Mouse (Mus musculus) left cerebral cortex, adult 2 months (tissue): ENCODE measurements around the gene Zfp874b. TPM values are rescaled to one million over a fixed set of nuclear protein-coding genes. Genes with fewer than 3 reads are reported as not detected.
A peak's percentile ranks its signal among the peaks of the same experiment; 100 is the strongest.
"Not testable (repeated sequence)": the region's sequence is repeated elsewhere in the genome, so short reads cannot be mapped to it uniquely, and the experiment has no call there.

Experiments used
- DNase-seq, 2 experiments: peaks; one replicate each; pipeline ENCODE4 v3.0.0; 2021 to 2022; ENCODE audit warnings: low spot score in 2 of 2, mixed read lengths in 1 of 2; ENCODE audit errors: extremely low spot score in 1 of 2
- H3K27ac ChIP-seq: fragments of 200-600 bp; 2 replicates; pipeline ENCODE4 v1.8.1; 2022
- H3K4me3 ChIP-seq: fragments of 200-600 bp; 2 replicates; pipeline ENCODE4 v1.8.1; 2022
- CTCF ChIP-seq: fragments of 200-600 bp; IDR thresholded peaks from 2 replicates; pipeline ENCODE4 v1.8.1; 2022; ENCODE audit warnings: antibody characterized with exemption, mild to moderate bottlenecking, moderate library complexity
- intact Hi-C: fragments of 180-260 bp; cut with DNase I; formaldehyde crosslinking; loops from one replicate; pipeline ENCODE4 v1.15.1; 2025
- total RNA-seq, 2 experiments: library from RNA; stranded (reverse); gene quantifications; 2 replicates each; pipeline ENCODE4 v1.2.3; 2021

The Zfp874b gene
- total RNA-seq, 2 experiments from 2014 or later = 15.5 to 17.6 TPM

DNA sequence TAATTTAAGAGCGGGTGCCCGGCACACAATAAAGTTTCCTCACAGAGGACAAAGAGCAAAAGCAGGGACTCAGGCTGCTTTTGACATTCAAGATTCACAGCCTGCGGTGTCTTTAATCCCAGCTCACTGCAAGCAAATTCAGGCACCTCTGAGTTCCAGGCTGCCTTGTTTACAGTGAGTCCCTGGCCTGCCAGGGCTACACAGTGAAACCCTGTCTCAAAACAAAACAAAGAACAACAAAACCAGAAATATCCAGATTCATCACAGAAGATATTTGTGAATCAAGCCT is 32.1 kb downstream of the Zfp874b start:
- DNase-seq = no peak
- peak overlapping the region; percentile 64 for H3K4me3 ChIP-seq
- intact Hi-C loops = loop anchor here (1.0 to 10.0 kb wide), 2 partner anchors 146 to 233 kb away; partner anchors contain the start of genes Zfp457 and Zfp738
- no peak for TF ChIP-seq CTCF
- peak overlapping the region; percentile 83 for H3K27ac ChIP-seq

GRCm38 (mm10) chr13:67451172-67452020 is 32.7 kb downstream of the Zfp874b start, which contains the start of gene Zfp874a:
Gene Zfp874a (minus strand): TSS chr13:67451624.
- TF ChIP-seq CTCF = no peak
- Histone ChIP-seq H3K4me3 (peak within 1 kb of the TSS; percentile 64), H3K27ac (peak within 1 kb of the TSS; percentile 83)
- intact Hi-C loops = loop anchor here (1.0 to 10.0 kb wide), 3 partner anchors 33 to 233 kb away; partner anchors contain the start of genes Zfp457, Zfp738 and Zfp874b
- DNase-seq = peak; percentile 86 to 87

DNA sequence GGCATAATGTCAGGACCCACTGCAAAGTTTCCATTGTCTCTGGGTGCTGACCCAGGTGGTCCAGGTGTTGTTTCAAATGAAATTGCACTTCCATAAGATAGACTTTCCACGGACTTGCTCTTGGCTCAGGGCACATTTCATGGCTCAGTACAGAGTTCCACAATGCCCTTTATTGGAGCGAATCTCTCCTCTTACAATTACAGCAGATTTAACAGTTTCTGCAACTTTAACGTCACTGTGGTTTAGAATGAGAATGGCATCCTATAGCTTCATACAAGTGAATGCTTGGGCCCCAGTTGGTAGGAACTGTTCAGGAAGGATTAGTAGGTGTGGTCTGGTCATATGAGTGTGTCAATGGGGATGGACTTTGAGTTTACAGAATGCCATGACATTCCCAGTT is 47.0 kb downstream of the Zfp874b start:
- H3K4me3 ChIP-seq, intact Hi-C loops, H3K27ac ChIP-seq, DNase-seq: not testable (repeated sequence)

DNA sequence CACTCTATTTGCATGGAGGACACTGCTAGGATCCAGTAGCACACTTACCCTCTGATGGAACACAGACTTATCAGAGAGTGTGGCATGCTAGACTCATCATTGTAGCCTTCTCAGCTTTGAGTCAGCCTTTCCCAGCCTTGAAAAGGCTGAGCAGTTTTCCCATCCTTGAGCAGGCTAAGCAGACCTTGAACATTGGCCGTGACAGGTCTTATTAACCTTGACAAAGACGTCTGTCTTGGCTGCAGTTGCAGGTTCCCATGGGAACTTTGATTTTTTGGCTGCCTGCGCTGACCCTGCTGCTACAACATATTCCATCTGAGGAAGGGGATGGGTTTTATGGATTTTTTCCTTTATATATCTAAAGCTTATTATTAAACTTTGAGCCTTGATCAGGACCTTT is 55.9 kb downstream of the Zfp874b start:
- DNase-seq = no peak
- no peak overlapping the region for H3K27ac ChIP-seq
- intact Hi-C loops = no loop called here
- no peak overlapping the region for H3K4me3 ChIP-seq
- TF ChIP-seq CTCF = no peak

GRCm38 (mm10) chr13:67425699-67426098 is 58.4 kb downstream of the Zfp874b start:
- intact Hi-C loops, H3K4me3 ChIP-seq, DNase-seq, H3K27ac ChIP-seq: not testable (repeated sequence)

DNA sequence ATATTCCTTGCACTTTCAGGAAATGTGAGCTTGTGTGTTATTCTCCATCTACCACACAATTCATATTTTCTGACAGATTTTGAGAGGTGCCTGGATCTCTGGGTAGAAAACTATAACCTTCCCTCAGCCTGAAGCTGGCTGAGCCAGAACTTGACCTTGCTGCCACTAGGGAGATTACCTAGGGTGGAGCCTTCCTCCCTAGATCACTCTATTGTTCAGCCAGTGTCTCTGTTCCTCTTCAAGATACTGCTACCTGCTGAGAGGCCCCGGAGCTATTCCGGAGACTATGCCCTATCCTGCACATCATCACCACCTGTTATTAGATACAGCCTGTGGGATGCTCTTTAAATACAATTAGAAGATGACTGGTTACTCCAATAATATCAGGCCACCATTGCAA is 61.5 kb downstream of the Zfp874b start:
- H3K27ac ChIP-seq, H3K4me3 ChIP-seq, DNase-seq, intact Hi-C loops: not testable (repeated sequence)

Other genes starting within 250 kb of the Zfp874b start
- 10 to 100 TPM; 19.0 to 22.1 TPM for gene Zfp458, start 205.8 kb downstream of the Zfp874b start, total RNA-seq
- gene Zfp457, start 177.8 kb downstream of the Zfp874b start, total RNA-seq = 1 to 10 TPM; 4.2 to 4.9 TPM
- 1 to 10 TPM; 3.1 to 3.8 TPM for gene Zfp595, start 151.7 kb downstream of the Zfp874b start, total RNA-seq
- 1 to 10 TPM in 1 of 2 experiments, under 1 TPM in 1; 0.81 to 1.8 TPM for gene Gm28044, start 123.7 kb downstream of the Zfp874b start, total RNA-seq
- 1 to 10 TPM in 1 of 2 experiments, under 1 TPM in 1; 0.86 to 1.2 TPM for gene Zfp953, start 123.7 kb downstream of the Zfp874b start, total RNA-seq
- gene Gm28041, start 108.5 kb downstream of the Zfp874b start, total RNA-seq = not detected
- under 1 TPM; 0.54 to 0.58 TPM for gene Zfp456, start 108.4 kb downstream of the Zfp874b start, total RNA-seq
- 1 to 10 TPM; 2.7 to 4.4 TPM for gene Zfp429, start 84.4 kb downstream of the Zfp874b start, total RNA-seq
- 1 to 10 TPM; 4.7 to 4.9 TPM for gene Zfp459, start 62.8 kb downstream of the Zfp874b start, total RNA-seq
- 10 to 100 TPM; 11.7 to 12.4 TPM for gene Zfp874a, start 32.6 kb downstream of the Zfp874b start, total RNA-seq
- 1 to 10 TPM; 8.7 to 9.8 TPM for gene Zfp58, start 16.3 kb upstream of the Zfp874b start, total RNA-seq
- under 1 TPM in 1 of 2 experiments, not detected in 1; 0.86 TPM for gene Gm26965, start 41.9 kb upstream of the Zfp874b start, total RNA-seq
- 10 to 100 TPM; 19.8 to 22.9 TPM for gene Zfp87, start 41.9 kb upstream of the Zfp874b start, total RNA-seq
- gene Zfp748, start 69.6 kb upstream of the Zfp874b start, total RNA-seq = 1 to 10 TPM; 9.4 to 9.7 TPM
- 1 to 10 TPM; 8.3 to 8.9 TPM for gene Zfp729b, start 125.4 kb upstream of the Zfp874b start, total RNA-seq
- under 1 TPM; 0.28 to 0.84 TPM for gene Gm49345, start 153.5 kb upstream of the Zfp874b start, total RNA-seq
- 1 to 10 TPM; 8.0 to 8.9 TPM for gene Zfp729a, start 153.5 kb upstream of the Zfp874b start, total RNA-seq
- 10 to 100 TPM; 24.2 to 26.0 TPM for gene Zfp738, start 202.8 kb upstream of the Zfp874b start, total RNA-seq
- gene Zfp65, start 244.9 kb upstream of the Zfp874b start, total RNA-seq = 10 to 100 TPM; 14.0 to 14.6 TPM